Mouse (Mus musculus) granulocyte monocyte progenitor cell, adult 5-6 weeks (primary cell): ENCODE measurements around the gene Ctsa. TPM values are rescaled to one million over a fixed set of nuclear protein-coding genes. Genes with fewer than 3 reads are reported as not detected.
"Not testable (repeated sequence)": the region's sequence is repeated elsewhere in the genome, so short reads cannot be mapped to it uniquely, and the experiment has no call there.

Experiments used
- ATAC-seq: replicated peaks from 2 replicates; pipeline ENCODE4 v1.8.0; 2016; ENCODE audit warnings: mild to moderate bottlenecking, moderate TSS enrichment, inconsistent platforms; ENCODE audit not compliant: poor library complexity, severe bottlenecking
- total RNA-seq, 2 experiments: library from RNA; stranded (forward) in 1 of 2; stranded (reverse) in 1 of 2; fragments of 200-712, 200-1000 nt in 1 of 2; fragments of >200 nt in 1 of 2; fragmentation: Nextera tagmentation in 1 of 2; gene quantifications; 2 replicates each; pipeline ENCODE4 v1.2.3; 2014 to 2017

Gene Ctsa
- total RNA-seq, 2 experiments from 2014 or later, result 89.0 to 109 TPM

DNA sequence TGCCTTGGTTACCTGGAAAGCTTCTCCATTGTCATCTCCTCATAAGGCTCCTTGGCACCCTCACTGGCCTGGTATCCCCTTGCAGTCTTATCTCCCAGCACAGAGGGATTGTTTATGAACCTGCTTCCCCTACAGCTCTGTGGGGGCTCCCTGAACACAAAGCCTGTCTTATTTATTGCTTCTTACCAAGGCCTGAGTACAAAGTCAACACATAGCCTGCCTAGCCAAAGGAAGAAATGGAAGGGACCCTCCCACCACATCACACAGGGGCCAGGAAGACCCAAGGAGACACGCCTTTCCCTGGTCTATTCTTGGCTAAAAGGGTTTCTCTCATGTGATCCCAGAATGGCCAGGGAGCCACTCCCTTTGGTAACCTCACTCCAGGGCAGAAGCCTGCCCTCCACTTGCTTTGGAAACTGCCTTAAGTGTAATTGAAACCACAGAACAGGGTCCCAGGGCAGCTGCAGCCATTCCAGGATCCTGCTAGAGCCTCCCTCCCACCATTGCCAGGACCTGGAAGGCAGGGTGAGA, 41.6 kb downstream of the Ctsa start:
- no peak for ATAC-seq

DNA sequence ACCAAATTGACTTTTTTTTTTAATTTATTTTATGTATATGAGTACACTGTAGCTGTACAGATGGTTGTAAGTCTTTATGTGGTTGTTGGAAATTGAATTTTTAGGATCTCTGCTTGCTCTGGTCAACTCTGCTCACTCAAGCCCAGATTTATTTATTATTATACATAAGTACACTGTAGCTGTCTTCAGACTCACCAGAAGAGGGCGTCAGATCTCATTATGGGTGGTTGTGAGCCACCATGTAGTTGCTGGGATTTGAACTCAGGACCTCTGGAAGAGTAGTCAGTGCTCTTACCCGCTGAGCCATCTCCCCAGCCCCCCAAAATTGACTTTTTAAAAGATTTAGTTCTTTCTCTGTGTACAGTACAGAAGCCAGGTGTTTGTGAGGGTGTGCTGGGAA, 43.0 kb downstream of the Ctsa start:
- not testable (repeated sequence) for ATAC-seq

DNA sequence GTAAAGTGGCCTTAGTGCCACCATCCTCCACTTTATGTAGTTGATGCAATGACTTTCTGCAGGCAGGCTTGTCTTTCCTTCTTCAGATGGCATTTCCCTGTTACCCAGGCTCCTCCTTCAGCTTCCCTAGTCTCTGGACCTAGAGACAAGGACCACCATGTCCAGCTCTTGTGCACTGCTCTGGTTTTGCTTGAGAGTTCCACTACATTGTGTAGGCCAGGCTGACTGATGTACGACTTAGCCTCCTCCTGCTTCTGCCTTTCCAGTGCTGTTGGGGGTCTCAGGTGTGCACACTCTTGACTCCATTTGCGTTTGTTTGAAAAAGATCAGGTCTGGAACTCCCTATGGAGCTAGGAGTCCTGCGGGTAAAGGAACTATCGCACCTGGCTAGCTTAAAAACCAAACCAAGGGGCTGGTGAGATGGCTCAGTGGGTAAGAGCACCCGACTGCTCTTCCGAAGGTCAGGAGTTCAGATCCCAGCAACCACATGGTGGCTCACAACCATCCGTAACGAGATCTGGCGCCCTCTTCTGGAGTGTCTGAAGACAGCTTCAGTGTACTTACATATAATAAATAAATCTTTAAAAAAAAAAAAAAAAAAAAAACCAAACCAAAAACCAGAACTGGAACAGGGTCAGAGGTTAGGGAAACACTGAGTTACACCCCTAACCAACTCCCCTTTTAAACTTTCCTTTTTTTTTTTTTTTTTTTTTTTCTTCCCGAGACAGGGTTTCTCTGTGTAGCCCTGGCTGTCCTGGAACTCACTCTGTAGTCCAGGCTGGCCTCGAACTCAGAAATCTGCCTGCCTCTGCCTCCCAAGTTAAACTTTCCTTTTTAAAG, 44.9 kb downstream of the Ctsa start:
- ATAC-seq, result not testable (repeated sequence)

DNA sequence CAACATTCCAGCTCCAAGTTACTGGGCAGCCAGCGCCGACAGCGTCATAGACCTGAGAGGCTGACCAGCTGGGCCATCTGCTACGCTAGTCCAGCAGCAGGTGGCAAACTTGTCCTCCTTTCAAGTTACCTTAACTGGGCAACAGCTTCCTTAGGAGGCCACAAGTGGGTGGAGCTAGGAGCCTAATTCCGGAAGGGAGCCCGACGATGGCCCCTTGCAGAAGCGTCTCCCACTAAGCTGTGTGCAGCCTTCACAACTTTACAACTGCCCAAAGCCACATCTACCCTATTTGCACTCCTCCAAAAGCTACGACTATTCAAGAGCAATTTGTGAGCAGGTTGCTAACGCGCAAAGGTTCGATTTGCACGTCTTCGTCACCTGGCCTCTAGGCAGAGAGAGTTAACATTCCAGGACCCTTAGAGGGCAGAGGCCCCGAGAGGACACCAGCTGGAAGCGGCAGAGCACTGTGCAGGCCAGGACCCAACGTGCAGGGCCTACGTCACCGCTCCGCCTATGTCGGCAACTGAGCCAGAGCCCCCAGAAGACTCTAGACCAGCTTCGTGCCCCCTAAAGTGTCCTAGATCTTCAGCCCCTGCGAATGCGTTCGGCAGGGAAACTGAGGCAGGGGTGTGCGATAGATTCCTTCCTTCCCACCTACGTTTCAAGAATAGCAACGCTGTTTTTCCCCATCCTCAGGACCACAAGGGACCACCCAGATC, 46.0 kb downstream of the Ctsa start:
- ATAC-seq, result peak; percentile 52

DNA sequence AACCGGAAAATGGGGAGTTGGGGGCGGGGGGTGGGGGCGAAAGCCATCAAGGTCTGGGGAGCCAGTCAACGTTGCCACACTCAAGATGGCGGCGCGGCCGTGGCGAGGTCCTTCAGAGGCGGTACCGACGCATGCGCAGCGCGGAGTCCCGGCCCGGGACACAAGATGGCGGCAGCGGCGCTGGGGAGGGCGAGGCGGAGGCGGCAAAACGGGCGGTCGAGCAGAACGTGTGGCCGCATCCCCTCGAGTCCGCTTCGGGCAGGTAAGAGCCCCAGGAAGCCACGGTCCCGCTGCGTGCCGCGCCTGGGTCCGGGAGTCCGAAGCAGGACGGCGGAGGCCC, 46.5 kb downstream of the Ctsa start, which contains the start of gene Pcif1:
Gene Pcif1 (plus strand): TSS at position 77 of the 340 bp plus-strand sequence.
- ATAC-seq, result peak; percentile 54

DNA sequence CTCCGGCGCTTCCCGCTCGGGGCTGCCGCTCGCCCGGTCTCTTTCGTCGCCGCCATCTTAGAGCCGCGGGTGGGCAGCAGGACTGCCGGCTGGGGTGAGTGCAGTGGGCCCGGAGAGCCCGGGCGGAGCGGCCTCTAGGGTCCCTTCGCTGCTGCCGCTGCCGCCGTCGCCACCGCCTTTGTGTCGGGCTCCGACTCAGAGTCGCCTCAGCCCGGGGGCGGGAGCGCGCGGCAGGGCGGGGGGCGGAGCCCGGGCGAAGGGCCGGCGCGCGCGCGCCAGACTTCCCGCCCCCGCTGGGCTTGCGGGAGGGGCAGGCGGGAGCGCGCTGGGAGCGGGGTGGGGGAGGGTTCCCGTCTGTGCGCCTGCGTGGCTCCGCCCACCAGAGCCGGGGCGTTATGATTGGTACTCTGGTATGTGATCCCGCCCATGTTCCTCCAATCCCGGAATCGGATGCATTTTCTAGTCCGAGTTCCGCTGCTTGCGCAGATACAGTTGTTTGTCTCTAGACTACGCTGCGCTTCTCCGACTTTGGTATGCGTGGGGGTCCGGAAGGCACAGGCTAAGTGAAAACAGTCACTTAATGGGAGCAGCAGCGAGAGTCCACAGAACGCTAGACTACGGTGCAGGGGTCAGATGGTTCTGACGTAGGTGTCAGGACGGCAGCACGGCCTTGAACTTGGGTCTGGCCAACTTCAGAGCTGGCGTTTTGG, 47.0 kb downstream of the Ctsa start:
- ATAC-seq, result peak; percentile 80

DNA sequence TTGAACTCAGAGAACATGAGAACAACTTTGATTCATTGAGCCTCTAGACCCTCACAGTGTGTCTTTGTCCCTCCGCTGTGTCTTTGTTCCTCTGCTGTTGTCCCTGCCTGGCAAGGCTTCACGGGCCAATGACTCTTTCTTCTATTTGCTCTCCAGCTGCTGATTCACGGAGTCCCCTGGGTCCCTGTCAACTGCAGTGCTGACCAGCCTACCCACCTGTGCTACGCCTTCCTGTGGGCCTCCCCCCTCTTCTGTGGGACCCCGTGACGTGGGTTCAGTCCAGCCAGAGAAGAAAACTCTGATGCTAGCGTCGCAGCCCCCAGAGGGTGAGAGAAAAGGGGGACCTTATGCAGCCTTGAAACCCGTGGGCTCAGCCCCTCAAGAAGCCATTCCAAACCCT, 49.9 kb downstream of the Ctsa start:
- ATAC-seq, result no peak

DNA sequence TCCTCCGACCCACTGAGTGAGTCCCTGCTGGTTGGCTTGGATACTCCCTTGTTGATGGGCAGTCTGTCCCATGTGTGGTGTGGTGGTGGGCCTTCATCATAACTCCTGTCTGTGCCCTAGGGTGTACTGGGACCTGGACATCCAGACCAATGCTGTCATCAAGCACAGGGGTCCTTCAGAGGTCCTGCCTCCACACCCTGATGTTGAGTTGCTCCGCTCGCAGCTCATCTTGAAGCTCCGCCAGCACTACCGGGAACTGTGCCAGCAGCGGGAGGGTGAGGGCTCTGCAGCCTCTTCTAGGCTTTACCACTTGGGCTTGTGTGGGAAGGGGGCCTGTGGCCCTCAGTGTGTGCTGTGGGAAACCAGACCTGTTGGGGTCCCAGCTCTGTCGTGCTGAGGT, 53.1 kb downstream of the Ctsa start:
- ATAC-seq, result no peak

DNA sequence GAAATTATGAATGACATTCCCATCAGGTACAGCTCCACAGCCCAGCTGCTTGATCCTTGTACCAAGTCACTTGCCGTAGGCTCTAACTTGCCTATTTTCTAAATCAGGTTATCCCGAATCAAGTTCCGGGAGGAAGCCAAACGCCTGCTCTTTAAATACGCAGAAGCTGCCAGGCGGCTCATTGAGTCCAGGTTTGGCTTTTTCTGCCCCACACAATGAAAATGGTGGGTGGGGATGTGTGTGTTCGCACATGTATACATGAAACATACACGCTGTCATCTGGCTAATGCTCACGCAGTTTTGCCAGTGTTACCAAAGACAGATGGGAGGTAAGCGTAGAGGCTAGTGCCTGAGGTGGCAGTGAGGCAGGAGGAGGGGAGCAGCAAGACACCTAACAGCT, 53.9 kb downstream of the Ctsa start:
- ATAC-seq, result no peak

DNA sequence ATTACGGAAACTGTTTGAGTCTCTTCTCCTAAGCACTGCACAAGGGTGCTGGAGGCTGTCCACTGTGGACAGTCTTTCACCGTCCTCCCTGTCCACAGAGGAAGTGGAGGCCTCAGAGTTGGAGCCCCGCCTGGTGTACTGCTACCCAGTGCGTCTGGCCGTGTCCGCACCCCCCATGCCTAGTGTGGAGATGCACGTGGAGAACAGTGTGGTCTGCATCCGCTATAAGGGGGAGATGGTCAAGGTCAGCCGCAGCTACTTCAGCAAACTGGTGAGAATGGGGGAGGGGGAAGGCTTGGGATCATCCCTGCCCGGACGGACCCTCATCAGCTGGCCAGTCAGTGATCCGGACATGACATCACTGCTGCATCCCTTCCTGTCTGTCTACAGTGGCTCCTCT, 56.3 kb downstream of the Ctsa start:
- no peak for ATAC-seq

DNA sequence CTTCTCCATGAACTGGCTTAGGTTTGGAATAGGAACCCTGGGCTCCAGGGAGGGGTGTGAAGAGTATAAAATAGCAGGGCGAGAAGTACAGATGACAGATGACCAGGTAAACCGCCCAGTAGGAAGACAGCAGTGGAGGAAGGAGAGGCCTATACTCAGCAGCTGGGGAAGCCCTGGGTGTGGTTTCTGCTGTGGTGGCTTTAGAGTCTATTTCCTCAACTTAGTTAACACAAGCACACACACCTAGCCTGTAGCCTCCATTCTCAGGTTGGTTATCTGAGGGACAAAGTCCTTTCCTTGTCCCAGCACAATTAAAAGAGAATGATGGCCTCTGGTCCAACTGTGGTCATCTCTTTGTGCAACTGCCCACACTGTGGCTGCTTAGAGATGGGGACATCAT, 57.3 kb downstream of the Ctsa start:
- ATAC-seq, result no peak

Other genes starting within 250 kb of the Ctsa start
- gene Wfdc6a, start 247.4 kb upstream of the Ctsa start, total RNA-seq (2014; fragmentation: Nextera tagmentation), result not detected in 2 replicates
- gene Wfdc6a, start 247.4 kb upstream of the Ctsa start, total RNA-seq (2017), result not detected in 2 replicates
- gene Eppin, start 239.3 kb upstream of the Ctsa start, total RNA-seq (2014; fragmentation: Nextera tagmentation), result not detected in 2 replicates
- gene Eppin, start 239.3 kb upstream of the Ctsa start, total RNA-seq (2017), result not detected in 2 replicates
- not detected in 2 replicates for gene Wfdc6b, start 219.4 kb upstream of the Ctsa start, total RNA-seq (2014; fragmentation: Nextera tagmentation)
- not detected in 2 replicates for gene Wfdc6b, start 219.4 kb upstream of the Ctsa start, total RNA-seq (2017)
- gene Wfdc8, start 219.2 kb upstream of the Ctsa start, total RNA-seq (2014; fragmentation: Nextera tagmentation), result not detected in 2 replicates
- gene Wfdc8, start 219.2 kb upstream of the Ctsa start, total RNA-seq (2017), result not detected in 2 replicates
- gene Wfdc16, start 194.1 kb upstream of the Ctsa start, total RNA-seq (2014; fragmentation: Nextera tagmentation), result not detected in 2 replicates
- not detected in 2 replicates for gene Wfdc16, start 194.1 kb upstream of the Ctsa start, total RNA-seq (2017)
- not detected in 2 replicates for gene Wfdc10, start 176.8 kb upstream of the Ctsa start, total RNA-seq (2014; fragmentation: Nextera tagmentation)
- not detected in 2 replicates for gene Wfdc10, start 176.8 kb upstream of the Ctsa start, total RNA-seq (2017)
- gene Wfdc9, start 176.3 kb upstream of the Ctsa start, total RNA-seq (2014; fragmentation: Nextera tagmentation), result not detected in 2 replicates
- gene Wfdc9, start 176.3 kb upstream of the Ctsa start, total RNA-seq (2017), result not detected in 2 replicates
- gene Wfdc11, start 158.8 kb upstream of the Ctsa start, total RNA-seq (2014; fragmentation: Nextera tagmentation), result not detected in 2 replicates
- gene Wfdc11, start 158.8 kb upstream of the Ctsa start, total RNA-seq (2017), result not detected in 2 replicates
- not detected in 2 replicates for gene Wfdc13, start 147.8 kb upstream of the Ctsa start, total RNA-seq (2014; fragmentation: Nextera tagmentation)
- not detected in 2 replicates for gene Wfdc13, start 147.8 kb upstream of the Ctsa start, total RNA-seq (2017)
- gene Spint4, start 134.4 kb upstream of the Ctsa start, total RNA-seq (2014; fragmentation: Nextera tagmentation), result not detected in 2 replicates
- gene Spint4, start 134.4 kb upstream of the Ctsa start, total RNA-seq (2017), result not detected in 2 replicates
- not detected in 2 replicates for gene Spint5, start 117.6 kb upstream of the Ctsa start, total RNA-seq (2014; fragmentation: Nextera tagmentation)
- not detected in 2 replicates for gene Spint5, start 117.6 kb upstream of the Ctsa start, total RNA-seq (2017)
- not detected in 2 replicates for gene Wfdc3, start 86.9 kb upstream of the Ctsa start, total RNA-seq (2014; fragmentation: Nextera tagmentation)
- not detected in 2 replicates for gene Wfdc3, start 86.9 kb upstream of the Ctsa start, total RNA-seq (2017)
- 31.1 and 36.9 TPM in 2 replicates for gene Dnttip1, start 86.9 kb upstream of the Ctsa start, total RNA-seq (2014; fragmentation: Nextera tagmentation)
- 21.5 and 27.3 TPM in 2 replicates for gene Dnttip1, start 86.9 kb upstream of the Ctsa start, total RNA-seq (2017)
- gene Ube2c, start 63.0 kb upstream of the Ctsa start, total RNA-seq (2014; fragmentation: Nextera tagmentation), result 24.5 and 75.2 TPM in 2 replicates
- gene Ube2c, start 63.0 kb upstream of the Ctsa start, total RNA-seq (2017), result 112 and 138 TPM in 2 replicates
- gene Tnnc2, start 52.9 kb upstream of the Ctsa start, total RNA-seq (2014; fragmentation: Nextera tagmentation), result not detected in 2 replicates
- not detected in 2 replicates for gene Tnnc2, start 52.9 kb upstream of the Ctsa start, total RNA-seq (2017)
- not detected in 2 replicates for gene Snx21, start 47.0 kb upstream of the Ctsa start, total RNA-seq (2014; fragmentation: Nextera tagmentation)
- gene Snx21, start 47.0 kb upstream of the Ctsa start, total RNA-seq (2017), result 0.17 and 0.77 TPM in 2 replicates
- 24.7 and 25.5 TPM in 2 replicates for gene Acot8, start 28.0 kb upstream of the Ctsa start, total RNA-seq (2014; fragmentation: Nextera tagmentation)
- gene Acot8, start 28.0 kb upstream of the Ctsa start, total RNA-seq (2017), result 22.3 and 32.6 TPM in 2 replicates
- gene Zswim3, start 27.8 kb upstream of the Ctsa start, total RNA-seq (2014; fragmentation: Nextera tagmentation), result 2.7 and 4.1 TPM in 2 replicates
- gene Zswim3, start 27.8 kb upstream of the Ctsa start, total RNA-seq (2017), result 1.8 and 2.0 TPM in 2 replicates
- 5.8 and 7.0 TPM in 2 replicates for gene Zswim1, start 10.2 kb upstream of the Ctsa start, total RNA-seq (2014; fragmentation: Nextera tagmentation)
- 2.8 and 3.5 TPM in 2 replicates for gene Zswim1, start 10.2 kb upstream of the Ctsa start, total RNA-seq (2017)
- gene Spata25, start 4.3 kb upstream of the Ctsa start, total RNA-seq (2014; fragmentation: Nextera tagmentation), result not detected in 2 replicates
- not detected in 2 replicates for gene Spata25, start 4.3 kb upstream of the Ctsa start, total RNA-seq (2017)
- gene Neurl2, start 583 bp downstream of the Ctsa start, total RNA-seq (2014; fragmentation: Nextera tagmentation), result 6.1 and 8.7 TPM in 2 replicates
- gene Neurl2, start 583 bp downstream of the Ctsa start, total RNA-seq (2017), result 3.4 and 4.0 TPM in 2 replicates
- gene Pltp, start 24.8 kb downstream of the Ctsa start, total RNA-seq (2014; fragmentation: Nextera tagmentation), result not detected in 2 replicates
- not detected in 2 replicates for gene Pltp, start 24.8 kb downstream of the Ctsa start, total RNA-seq (2017)
- gene Pcif1, start 46.4 kb downstream of the Ctsa start, total RNA-seq (2014; fragmentation: Nextera tagmentation), result 36.7 and 50.8 TPM in 2 replicates
- gene Pcif1, start 46.4 kb downstream of the Ctsa start, total RNA-seq (2017), result 21.3 and 27.4 TPM in 2 replicates
- 11.5 and 16.3 TPM in 2 replicates for gene Zfp335, start 78.9 kb downstream of the Ctsa start, total RNA-seq (2014; fragmentation: Nextera tagmentation)
- gene Zfp335, start 78.9 kb downstream of the Ctsa start, total RNA-seq (2017), result 5.6 and 7.5 TPM in 2 replicates
- 0.95 TPM in 1 of 2 replicates, not detected in the other for gene Mmp9, start 107.9 kb downstream of the Ctsa start, total RNA-seq (2014; fragmentation: Nextera tagmentation)
- gene Mmp9, start 107.9 kb downstream of the Ctsa start, total RNA-seq (2017), result 10.0 and 10.7 TPM in 2 replicates
- 0.21 TPM in 1 of 2 replicates, not detected in the other for gene Slc12a5, start 127.9 kb downstream of the Ctsa start, total RNA-seq (2014; fragmentation: Nextera tagmentation)
- gene Slc12a5, start 127.9 kb downstream of the Ctsa start, total RNA-seq (2017), result 0.43 TPM in 1 of 2 replicates, not detected in the other
- gene Ncoa5, start 202.0 kb downstream of the Ctsa start, total RNA-seq (2014; fragmentation: Nextera tagmentation), result 31.9 and 38.5 TPM in 2 replicates
- gene Ncoa5, start 202.0 kb downstream of the Ctsa start, total RNA-seq (2017), result 35.0 and 38.3 TPM in 2 replicates
- not detected in 2 replicates for gene Cd40, start 222.8 kb downstream of the Ctsa start, total RNA-seq (2014; fragmentation: Nextera tagmentation)
- gene Cd40, start 222.8 kb downstream of the Ctsa start, total RNA-seq (2017), result not detected in 2 replicates